Mouse (Mus musculus) right cerebral cortex, postnatal 4 days (tissue): ENCODE data around the gene Hat1.

Experiments used
- DNase-seq: peaks from one replicate; pipeline ENCODE4 v3.0.0-alpha.2; 2022

The Hat1 gene

DNA sequence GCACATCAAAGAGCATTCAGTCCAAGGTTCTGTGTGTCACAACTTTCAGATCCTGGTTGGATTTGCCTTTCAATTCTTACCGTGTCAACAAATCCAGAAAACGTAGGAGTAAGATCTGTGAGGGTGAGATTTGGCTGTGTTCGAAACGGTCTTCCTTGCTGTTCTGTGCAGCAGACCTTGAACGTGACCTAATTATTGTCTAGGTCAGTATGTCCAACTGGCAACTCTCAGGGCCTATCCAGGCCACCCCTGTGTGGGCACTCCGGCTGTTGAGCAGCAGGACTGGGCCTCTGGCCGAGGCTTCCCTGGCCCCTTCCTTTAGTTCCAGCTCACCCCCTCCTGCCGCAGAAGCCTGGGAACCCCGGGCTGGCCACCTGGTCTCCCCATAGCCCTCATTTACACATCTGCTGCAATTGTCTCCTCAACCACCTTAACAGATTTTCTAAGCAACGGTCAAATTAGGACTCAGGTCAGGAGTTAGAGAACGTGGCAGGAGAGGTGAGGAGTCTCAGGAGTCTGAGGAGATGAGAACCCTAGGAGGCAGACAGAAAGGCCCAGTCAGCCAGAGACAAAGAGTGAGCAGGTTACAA lies 78.2 kb downstream of the Hat1 start:
- no peak for DNase-seq

DNA sequence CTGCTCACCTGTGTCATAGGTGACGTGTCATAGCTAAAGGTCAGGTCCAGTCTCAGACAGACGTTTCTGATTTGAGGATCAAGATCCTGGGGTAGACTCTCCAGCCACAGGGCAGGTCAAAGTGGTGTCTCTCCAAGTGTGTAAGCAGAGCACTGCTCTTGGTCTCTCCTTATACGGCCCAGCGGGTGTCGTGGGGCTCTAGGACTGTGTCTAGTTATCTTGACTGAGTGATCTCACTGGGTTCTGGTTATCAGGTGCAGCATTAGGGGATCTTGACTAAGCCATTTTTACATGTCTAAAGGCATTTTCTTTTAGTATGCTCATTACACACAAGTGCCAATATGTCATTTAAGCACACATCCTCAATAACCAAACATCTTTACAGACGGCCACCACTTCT lies 82.3 kb downstream of the Hat1 start:
- DNase-seq, result no peak

DNA sequence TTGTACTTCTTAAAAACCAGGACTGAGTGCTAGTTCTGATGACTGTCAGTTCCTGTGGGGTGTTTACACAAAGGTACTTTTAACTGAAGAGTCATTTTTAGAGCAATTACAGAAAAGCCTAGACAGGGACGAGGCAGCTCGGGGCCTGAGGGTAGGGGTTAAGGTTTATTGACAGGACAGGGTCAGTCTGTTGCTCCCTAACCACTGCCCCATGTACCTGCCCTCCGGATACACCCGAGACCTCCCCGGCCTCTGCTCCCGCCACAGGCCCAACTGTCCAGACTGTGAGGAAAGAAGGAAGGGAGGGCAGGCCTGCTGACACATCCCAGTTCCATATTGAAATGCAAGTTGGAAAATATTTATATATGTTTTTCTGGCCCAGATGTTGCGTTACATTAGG lies 85.1 kb downstream of the Hat1 start:
- no peak for DNase-seq

DNA sequence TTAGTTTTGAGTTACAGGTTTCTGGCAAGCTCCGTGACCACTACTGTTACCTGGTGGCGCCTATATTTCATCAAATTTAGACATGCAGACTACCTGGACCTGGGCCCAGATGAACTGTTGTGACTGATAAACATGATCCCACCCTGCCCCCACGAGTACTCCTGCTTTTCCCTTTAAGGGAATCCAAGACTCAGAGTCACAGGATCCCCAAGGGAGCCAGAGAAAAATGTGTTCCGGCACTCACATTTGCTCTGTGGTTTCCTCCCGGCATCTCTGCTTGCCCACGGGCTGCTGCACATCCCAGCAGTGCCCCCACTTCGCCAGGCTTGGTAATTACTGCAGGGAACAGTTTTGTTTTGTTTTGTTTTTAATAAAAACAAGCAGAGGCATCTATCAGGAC lies 85.6 kb downstream of the Hat1 start:
- DNase-seq, result no peak

DNA sequence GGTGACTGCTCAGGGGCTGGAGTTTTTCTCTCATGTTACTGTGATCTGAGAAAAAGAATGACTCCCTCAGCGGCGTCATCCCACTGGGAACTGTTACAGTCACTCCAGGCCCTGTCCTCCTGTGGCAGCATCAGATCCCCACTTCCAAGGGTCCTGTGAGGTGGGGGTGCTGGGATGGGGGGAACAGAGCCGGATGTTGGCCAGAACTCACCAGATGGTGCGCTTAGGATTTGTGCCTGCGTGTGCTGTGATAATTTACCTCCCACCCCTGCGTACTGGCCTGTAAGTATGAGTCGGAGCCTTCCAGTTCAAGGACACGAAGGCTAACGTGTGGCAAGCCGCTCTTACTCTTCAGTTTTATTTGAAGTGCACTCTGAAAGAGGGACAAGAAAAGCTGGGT lies 86.6 kb downstream of the Hat1 start:
- DNase-seq, result no peak

DNA sequence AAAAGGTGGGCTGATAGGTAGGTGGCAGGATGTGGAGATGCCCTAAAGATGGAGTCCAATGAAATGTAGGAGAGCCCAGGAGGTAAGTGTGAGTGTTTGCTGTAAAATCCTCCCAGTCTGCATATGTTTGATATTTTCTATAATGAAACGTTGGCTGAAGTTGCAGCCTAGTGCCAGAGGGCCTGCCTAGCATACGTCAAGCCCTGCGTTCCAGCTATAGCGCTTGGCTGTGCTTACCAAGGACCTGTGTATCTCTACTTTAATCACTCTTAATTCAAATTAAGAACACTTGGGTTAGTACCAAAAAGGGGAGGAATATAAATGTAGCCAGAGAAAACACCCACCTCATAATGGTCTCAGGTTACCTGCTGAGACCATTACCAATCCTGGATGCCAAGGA lies 87.0 kb downstream of the Hat1 start:
- DNase-seq, result no peak

DNA sequence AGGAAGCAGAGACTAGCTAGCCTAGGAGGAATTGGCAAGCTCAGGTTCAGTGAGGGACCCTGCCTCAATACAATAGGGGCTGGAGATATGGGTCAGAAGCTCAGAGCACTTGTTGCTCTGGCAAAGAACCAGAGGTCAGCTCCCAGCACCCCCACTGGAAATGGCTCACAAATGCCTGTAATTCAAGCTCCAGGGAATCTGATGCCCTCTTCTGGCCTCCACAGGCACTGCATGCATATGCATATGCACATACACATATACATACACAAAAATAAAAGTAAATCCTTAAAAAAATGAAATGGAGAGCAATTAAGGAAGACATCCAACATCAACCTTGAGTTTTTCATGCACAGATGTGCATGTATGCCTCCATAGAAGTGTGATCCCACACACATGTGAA lies 89.0 kb downstream of the Hat1 start:
- no peak for DNase-seq

DNA sequence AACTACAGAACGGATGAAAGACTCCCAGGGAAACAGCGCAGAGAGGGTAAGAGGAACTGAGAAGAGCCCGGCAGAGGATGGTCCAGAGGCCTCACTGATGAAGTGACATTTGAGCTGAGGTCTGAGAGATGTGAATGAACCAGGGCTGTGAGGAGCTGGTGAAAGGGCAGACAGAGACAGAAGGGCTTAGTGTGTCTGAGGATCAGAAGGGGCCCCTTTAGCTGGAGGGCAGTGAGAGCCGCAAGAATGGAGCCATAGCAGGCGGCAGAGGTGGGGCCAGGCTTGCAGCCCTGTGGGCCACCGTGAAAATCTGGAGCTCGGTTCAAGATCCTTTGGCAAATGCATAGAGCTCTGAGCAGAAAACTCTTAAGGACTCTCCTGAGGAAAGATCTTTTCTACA lies 91.2 kb downstream of the Hat1 start:
- DNase-seq, result no peak

DNA sequence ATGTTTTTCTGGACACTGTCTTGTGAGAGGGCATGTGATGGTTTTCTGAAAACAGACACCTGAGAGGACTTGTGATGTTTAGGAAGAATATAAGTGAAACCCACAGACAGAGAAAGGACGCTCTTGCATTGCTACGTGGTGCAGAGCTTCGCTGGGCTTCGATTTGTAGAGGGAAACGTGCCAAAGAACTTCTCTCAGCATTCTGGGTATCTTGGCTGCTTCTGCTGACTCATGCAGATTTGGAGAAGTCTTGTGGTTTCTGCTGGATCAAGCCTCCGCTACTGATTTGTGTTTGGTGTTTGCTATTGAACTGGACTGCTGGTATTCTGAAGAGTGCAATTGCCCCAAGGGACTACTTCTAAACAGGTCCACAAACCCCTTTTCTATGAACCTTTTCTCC lies 93.1 kb downstream of the Hat1 start:
- DNase-seq, result no peak

DNA sequence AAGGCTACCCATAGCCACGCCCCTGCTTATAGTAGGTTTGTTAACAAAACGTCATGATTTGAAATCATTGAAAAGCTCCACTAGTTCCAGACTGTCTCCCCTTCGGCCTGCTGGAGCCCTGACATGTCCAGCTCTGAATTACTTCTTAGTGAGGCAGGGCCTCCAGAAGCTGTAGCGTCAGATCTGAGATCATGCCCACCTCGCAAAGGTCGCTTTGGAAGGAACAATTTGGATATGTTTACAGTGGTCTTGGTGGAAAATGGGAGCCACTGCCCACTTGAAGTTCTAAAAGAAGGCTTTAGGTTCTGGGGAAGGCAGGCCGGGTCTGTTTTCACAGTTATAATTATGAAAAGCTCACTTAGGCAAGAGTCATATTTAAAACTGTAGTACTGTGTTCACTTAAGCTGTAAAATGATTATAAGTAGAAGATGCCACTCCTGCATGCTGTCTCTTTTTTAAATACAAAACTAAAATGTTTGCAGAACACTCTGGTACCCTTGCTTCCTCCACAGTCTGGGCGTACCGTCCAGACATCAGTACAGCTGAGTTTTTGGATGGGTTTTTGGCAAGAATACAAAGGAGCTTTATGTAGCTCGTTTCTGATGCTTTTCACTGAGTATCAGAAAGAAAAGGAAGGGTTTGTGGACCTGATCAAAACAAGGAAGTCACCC lies 94.4 kb downstream of the Hat1 start:
- no peak for DNase-seq

DNA sequence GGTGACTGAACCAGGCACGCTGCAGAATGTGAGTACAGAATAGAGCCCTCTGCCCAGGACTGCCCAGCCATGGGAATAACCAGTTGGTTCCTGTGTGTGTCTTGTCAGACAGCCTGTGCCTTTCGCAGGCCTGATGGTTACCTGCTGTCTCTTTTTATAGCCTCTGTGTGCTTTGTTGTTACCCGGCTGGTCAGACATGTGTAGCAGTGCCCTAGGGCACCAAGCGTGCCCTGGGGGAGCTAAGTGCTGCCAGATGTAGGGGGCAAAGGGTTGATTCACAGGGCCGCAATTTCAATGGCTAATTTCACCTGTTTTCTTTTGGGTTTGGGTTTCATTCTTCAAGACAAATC lies 94.9 kb downstream of the Hat1 start:
- DNase-seq, result no peak
